Mouse (Mus musculus) large intestine, adult 2 months (tissue): ENCODE results near the gene Kcnk15. TPM values are rescaled to one million over a fixed set of nuclear protein-coding genes. Genes with fewer than 3 reads are reported as not detected.
A peak's percentile ranks its signal among the peaks of the same experiment; 100 is the strongest.

Experiments used
- DNase-seq: peaks from one replicate; pipeline ENCODE4 v3.0.0-alpha.2; 2012; ENCODE audit warnings: low read depth, low spot score
- WGBS: fragments of 180-500 bp; shearing (Covaris S2); methylation state at CpG from one replicate; pipeline ENCODE4 v1.1.7; 2018; 5-methylcytosine and 5-hydroxymethylcytosine counted together
- polyA plus RNA-seq: library from polyadenylated mRNA; depleted of rRNA; stranded (reverse); fragments of >200 nt; gene quantifications from 2 replicates; pipeline ENCODE4 v1.2.3, GENCODE M21; 2012

The Kcnk15 gene
- polyA plus RNA-seq, 1 experiment = not detected

DNA sequence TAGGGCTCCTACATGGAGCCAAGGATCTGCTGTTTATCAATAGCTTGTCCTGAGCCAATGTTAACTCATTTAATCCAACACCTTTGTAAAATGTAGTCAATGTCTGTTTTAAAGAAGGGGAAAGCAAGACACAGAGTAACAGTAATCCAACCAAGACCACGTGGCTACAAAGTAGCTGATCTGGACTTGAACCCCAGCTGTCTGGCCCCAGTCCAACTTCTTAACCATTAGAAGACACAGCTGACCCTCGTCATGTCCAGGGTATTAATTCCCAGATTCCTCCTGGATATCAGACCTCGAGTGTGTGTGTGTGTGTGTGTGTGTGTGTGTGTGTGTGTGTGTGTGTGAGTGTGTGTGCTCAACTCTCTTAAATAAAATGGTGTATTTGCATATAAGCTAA, 18.5 kb downstream of the Kcnk15 start:
- DNase-seq = no peak
- 43% methylated on average over 3 of the region's 3 CpGs for WGBS

GRCm38 (mm10) chr2:163874877-163875276, 21.4 kb downstream of the Kcnk15 start:
- WGBS = 62% methylated on average over 5 of the region's 5 CpGs
- no peak for DNase-seq

DNA sequence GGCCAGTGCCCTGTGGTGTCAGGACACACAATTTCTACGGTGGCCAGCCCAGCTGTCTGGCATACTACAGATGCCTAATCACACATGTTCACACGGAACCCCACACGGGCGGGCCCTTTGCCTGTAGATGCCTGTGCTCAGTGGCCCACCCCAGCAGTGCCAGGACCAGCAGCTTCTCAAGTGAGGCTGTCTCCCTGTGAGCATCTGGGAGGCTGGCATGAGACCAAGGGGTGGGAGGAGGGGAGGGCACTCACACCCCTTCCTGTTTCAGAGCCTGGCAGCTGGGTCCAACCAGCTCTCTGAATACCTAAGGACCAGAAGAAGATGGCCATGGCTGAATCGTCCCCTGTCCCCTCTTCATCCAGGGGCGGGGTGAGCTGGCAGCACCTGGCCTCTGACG, 22.0 kb downstream of the Kcnk15 start:
- DNase-seq = no peak
- 73% methylated on average over 7 of the region's 7 CpGs for WGBS

DNA sequence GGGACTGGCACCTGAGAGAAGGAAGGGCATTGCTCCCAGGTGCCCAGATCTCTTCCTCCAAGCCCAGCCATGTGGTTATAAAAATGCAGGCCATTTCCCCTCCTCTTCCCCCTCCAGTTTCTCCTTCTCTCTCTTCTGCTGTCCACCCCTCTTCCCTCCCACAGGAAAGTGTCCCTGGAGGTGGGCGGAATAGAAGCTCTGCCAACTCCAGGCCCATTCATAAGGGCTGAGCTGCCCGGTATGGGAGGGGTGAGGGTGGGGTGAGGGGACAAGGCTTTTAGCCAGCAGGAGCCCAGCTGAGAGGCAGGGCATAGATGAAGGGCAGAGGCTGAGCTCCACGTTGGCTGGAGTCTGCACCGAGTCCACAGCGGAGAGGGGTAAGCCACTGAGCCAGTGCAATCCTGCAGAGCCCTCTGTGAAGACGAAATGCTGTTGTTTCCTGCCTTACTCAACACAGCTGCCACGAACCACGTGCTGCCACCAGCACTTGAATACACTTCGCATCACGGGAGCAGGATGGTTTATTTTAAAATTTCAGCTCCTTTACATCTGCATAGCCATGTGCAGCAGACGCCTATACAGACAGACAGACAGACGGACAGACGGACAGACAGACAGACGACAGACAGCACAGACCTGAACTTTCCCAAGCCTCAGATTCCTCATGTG, 23.5 kb downstream of the Kcnk15 start:
- 70% methylated on average over 14 of the region's 14 CpGs for WGBS
- no peak for DNase-seq

DNA sequence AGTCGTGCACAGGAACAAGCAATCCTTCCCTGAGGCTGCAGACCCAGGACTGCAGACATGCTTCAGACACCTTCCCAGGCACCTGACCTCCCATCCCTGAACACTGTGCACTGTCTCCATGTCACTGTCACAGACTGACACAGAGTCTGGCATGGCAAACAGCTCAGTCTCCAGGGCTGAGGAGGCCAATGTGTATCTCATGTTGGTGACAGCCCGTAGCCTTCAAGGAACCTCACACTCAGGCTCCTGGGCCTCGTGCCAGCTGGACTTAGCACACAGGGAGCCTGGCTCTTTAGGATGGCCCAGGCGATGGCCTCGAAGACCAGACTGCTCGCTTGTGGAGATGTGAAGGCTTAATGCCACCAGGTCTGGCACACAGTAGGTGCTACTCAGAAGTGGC, 27.4 kb downstream of the Kcnk15 start:
- DNase-seq = no peak
- WGBS = 54% methylated on average over 6 of the region's 6 CpGs

DNA sequence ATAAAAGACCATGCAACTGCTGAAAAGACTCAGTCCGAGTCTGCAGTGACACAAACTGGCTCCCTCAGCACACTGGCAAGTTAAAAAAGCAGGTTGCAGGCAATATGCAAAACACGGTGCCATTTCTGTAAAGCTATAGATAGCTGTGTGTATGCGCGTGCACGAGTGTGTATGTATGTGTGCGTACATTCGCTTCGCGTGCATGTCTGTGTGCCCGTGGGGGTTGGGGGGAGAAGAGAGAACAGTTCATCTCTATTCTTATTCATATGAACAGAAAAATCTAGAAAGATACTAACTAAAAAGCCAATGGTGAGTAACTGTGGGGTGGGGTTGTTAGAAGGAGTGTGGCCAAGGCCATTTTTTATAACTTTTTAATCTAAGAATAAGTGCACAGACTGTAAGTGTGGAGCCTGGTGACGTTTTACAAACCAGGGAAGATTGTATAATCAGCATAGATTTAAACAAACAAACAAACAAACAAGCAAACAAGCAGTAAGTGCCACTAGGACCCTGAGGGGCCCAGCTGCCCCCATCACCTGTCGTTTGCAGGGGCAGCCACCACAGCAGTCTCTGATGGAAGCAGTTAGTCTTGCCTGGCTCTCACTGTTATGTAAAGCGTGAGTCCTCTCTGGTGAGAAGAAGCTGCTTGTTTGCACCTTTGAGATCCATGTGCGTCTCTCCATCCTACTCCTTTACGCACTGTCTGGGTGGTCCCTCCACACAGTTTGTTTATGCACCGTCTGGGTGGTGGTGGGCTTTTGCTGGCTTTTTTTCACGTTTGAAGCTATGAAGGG, 29.6 kb downstream of the Kcnk15 start:
- WGBS = 69% methylated on average over 17 of the region's 17 CpGs
- no peak for DNase-seq

DNA sequence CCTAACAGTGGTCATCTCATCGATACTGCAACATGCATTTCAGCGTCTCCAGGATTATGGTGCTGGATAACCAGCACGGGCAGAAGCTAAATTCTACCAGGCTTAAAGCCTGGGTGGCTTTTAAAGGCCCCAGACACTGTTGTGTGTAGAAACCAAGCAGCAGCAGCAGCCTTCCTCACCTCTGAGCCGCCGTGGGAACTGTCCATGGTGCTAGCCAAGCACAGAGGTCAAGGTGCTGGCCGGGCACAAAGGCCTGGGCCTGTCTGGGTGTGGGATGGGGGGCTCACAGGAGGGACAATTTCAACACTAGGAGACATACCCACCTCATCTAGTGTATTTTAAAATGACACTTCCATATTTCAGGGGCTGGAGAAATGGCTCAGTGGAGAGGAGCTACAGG, 36.0 kb downstream of the Kcnk15 start:
- WGBS = 32% methylated on average over 6 of the region's 6 CpGs
- DNase-seq = no peak

DNA sequence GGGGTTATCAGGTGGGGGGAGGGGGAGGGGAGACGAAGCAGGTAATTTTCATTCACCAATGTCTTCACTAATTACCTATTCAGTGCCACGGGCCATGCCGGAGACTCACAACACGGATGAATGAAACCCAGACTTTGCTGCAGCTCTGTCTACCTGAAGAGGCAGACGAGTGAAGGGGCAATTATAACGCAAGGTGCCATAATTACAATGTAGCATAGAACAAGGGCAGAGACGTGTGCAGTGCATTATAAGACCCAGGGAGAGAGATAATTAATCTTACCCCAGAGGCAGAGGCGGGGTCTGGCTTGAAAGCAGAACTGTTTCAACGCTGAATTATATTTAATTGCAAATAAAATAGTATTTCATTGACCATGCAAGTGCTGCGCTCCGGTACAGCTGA, 37.1 kb downstream of the Kcnk15 start:
- 76% methylated on average over 11 of the region's 11 CpGs for WGBS

DNA sequence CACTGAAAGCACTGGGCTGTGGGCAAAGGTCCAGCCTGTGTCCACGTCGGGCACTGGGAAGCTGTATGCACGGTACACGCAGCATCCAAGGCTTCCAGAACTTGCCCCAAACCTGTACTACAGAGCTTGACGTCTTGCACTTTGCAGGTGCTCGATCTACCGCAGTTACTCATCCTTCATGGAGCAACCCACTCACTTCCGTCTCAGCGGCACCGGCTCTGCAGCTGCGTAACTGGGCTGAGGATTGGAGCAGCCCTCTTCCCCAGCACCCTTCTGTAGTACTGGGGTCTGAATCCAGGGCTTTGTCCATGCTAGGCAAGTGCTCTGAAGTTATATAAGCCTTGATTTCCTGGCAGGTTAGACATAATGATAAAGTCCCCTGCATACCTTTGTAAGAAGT, 37.8 kb downstream of the Kcnk15 start:
- 95% methylated on average over 11 of the region's 11 CpGs for WGBS

More for the DNA sequence above, 37.1 kb downstream of the Kcnk15 start:
- no peak for DNase-seq

GRCm38 (mm10) chr2:163893446-163894370, 40.3 kb downstream of the Kcnk15 start:
- 63% methylated on average over 7 of the region's 7 CpGs for WGBS
- DNase-seq = no peak

More for the DNA sequence above, 37.8 kb downstream of the Kcnk15 start:
- no peak for DNase-seq

DNA sequence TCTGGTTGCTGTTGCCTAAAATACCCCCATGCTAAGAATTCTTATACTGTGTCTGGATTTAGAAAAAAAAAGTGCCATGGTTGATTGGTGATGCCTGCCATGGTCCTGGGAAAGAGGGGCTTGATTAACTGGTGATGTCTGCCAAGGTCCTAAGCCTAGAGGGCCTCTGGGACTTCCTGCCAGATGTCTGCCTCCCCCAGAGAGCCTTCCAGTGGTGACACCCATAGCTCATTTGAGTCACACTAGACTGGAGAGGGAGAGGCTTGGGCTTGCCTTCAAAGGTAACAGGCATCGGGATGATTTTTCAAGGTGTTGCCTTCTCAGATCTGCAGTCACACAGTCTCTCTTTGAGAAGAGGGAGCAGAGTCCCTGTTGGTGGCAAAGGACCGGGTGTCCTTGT, 41.7 kb downstream of the Kcnk15 start:
- DNase-seq = no peak
- WGBS = 61% methylated on average over 2 of the region's 2 CpGs

GRCm38 (mm10) chr2:163897026-163897425, 43.6 kb downstream of the Kcnk15 start:
- no peak for DNase-seq
- WGBS = 83% methylated on average over 7 of the region's 7 CpGs

DNA sequence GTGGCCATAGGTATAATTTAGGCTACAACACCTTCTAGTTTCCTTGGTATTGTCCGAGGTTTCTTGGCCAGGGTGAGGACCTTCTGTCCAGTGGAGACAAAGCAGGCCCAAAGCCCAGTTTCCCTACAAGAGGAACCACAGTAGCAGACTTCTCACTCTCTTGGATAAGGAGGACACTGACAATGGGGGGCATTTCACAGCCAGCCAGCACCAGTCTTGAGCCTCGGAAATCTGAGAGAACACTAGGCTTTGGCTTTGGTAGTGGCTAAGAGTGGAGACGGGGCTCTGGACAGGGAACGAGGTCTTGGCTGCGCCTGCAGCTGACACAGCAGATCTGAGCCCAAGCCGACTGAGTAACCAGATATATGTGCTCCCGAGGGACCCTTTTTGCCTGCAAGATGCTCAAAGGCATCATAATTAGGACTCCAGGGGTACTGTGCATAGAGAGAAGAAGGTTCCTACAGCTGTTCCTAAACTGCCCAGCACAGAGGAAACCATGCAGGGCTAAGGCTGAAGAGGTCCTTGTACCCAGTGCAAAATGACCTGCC, 44.6 kb downstream of the Kcnk15 start:
- DNase-seq = no peak
- WGBS = 78% methylated on average over 7 of the region's 7 CpGs

DNA sequence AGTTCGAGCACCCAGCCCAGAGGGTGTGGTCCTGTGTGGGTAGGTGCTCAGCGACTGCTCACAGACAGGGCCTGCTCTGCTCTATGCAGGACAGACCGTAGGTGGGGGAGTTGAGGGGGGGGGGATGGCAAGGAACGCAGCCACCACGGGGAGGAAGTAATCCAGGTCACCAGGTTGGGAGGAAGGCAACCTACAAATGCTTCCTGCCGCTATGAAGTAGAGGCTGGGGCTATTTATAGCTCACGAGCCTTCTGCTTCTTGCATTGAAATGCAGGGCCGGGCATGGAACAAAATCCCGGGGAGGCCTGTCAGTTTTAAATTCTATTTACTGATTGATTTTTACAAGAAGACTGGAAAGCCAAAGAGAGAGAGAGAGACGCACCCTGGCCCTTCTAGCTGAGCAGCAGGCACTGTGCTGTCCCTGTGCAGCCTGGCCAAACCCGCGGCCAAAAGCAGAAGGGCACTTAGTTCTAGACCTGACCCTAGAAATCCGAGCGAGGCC, 46.5 kb downstream of the Kcnk15 start:
- DNase-seq = no peak
- WGBS = 28% methylated on average over 14 of the region's 14 CpGs

DNA sequence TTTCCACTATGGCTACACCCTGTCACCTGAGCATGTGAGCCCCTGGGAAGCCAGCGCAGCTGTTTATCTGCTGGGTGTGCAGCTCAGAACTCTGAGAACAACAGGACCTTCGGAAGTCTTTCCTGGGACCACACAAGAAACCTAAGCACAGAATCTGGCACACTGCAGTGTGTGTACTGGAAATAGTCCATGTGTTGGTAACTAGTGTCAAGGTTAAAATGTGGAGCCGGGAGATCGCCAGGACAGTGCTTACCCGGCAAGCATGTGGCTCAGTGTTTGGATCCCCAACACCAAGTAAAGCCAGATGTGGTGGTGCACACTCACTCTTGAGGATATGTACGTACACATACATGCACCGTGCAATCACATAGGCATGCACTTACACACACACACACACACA, 47.6 kb downstream of the Kcnk15 start:
- 64% methylated on average over 7 of the region's 7 CpGs for WGBS
- DNase-seq = no peak

DNA sequence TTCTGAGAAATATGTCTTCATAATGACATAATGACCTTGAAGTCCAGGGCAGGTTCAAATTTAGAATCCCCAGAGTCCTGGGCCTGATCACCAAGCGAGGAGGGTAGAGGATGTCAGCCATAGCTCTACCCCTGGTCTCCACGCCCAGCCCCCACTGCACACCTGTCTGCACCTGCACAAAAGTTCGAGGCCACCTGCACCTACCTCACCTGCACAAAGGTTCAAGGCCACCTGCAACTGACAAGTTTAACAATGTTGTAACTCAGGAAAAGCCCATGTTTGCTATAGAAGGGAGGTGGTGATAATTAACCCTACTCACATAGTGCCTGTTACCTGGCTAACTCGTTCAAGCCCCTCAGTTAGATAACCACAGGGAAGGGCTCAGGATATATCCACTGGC, 49.0 kb downstream of the Kcnk15 start:
- 40% methylated on average over 4 of the region's 4 CpGs for WGBS
- DNase-seq = peak; percentile 39

DNA sequence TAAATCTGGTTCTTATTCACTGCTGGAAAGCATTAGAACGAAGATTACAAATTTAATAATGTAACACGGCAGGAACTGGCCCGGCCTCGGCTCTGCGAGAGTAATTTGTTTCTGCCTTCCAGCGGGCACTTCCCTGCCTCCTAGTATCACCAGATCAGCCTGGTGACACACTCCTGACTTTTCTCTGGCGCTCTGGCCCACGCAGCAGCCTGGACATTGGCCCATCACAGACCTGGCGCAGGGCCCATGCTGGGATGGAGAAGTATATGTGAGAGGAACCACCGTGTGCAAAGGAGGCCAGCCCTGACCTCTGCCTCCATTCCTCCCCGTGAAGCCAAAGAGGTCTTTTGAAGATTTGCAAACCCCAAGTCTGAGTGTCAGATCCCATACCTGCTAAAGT, 50.0 kb downstream of the Kcnk15 start:
- no peak for DNase-seq
- 38% methylated on average over 11 of the region's 11 CpGs for WGBS

DNA sequence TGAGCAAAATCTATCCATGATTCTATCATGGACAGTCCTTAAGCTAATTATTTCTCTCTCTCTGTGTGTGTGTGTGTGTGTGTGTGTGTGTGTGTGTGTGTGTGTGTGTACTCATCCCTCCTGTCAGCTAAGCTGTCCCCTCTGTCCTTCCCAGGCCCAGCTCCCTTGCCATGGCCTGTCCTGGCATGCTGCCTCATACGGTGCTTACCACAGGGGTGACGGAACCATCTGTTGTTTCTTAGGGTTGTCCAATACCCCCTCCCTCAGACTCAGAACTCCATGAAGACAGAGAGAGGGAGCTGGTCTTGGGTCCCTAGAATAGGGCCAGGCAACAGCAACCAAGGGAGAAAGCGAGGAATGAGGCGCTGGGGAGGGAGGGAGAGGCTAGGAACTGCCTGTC, 50.9 kb downstream of the Kcnk15 start:
- DNase-seq = no peak
- WGBS = 94% methylated on average over 4 of the region's 4 CpGs

DNA sequence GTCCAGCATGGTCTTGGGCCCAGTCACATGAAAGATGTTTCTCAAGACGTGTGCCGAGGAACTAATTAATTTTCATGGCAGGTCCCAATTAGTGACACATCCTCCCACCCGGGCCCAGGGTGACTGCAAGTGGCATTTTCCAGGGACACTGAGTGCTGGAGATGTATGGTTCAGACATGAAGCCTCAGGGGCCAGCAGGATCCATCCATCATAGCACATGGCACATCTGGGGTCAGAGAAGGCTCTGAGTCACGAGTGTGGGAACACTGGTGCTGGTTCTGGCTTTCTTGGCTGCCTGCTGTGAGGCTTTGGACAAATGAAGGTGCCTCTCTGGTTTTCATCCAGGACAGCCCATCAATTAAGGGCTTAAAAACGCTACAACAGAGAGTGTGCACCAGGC, 53.7 kb downstream of the Kcnk15 start:
- DNase-seq = no peak
- 89% methylated on average over 5 of the region's 5 CpGs for WGBS
